Mouse (Mus musculus) testis, postnatal 10 days (tissue): Measurements from ENCODE around the gene Atxn7l3.

Experiments
- DNase-seq: peaks from one replicate; pipeline ENCODE4 v3.0.0; 2021; ENCODE audit warnings: low spot score

Gene Atxn7l3

GRCm38 (mm10) chr11:102296491-102297472 is at the start of gene Atxn7l3:
TSS of gene Atxn7l3 (minus strand) at chr11:102296631.
- DNase-seq = peak; percentile 98

- no peak for DNase-seq
These were observed 48.0 kb upstream of the Atxn7l3 start for GRCm38 (mm10) chr11:102344458-102344857.

GRCm38 (mm10) chr11:102342742-102343141 is 46.3 kb upstream of the Atxn7l3 start:
- no peak for DNase-seq

GRCm38 (mm10) chr11:102341101-102341500 is 44.7 kb upstream of the Atxn7l3 start:
- no peak for DNase-seq

- DNase-seq = no peak
These were observed 43.2 kb upstream of the Atxn7l3 start for GRCm38 (mm10) chr11:102339624-102340023.

GRCm38 (mm10) chr11:102339195-102339594 is 42.8 kb upstream of the Atxn7l3 start:
- no peak for DNase-seq

- peak; percentile 57 for DNase-seq
These were observed 42.1 kb upstream of the Atxn7l3 start for GRCm38 (mm10) chr11:102338561-102338960.

- DNase-seq = no peak
These were observed 41.5 kb upstream of the Atxn7l3 start for GRCm38 (mm10) chr11:102337921-102338320.

- DNase-seq = no peak
These were observed 39.8 kb upstream of the Atxn7l3 start for GRCm38 (mm10) chr11:102336191-102336590.

GRCm38 (mm10) chr11:102334973-102335700 is 38.7 kb upstream of the Atxn7l3 start:
- DNase-seq = no peak

GRCm38 (mm10) chr11:102334010-102334409 is 37.6 kb upstream of the Atxn7l3 start:
- DNase-seq = no peak

- no peak for DNase-seq
These were observed 36.6 kb upstream of the Atxn7l3 start for GRCm38 (mm10) chr11:102333061-102333460.

GRCm38 (mm10) chr11:102331806-102332205 is 35.4 kb upstream of the Atxn7l3 start:
- DNase-seq = no peak

- no peak for DNase-seq
These were observed 33.6 kb upstream of the Atxn7l3 start for GRCm38 (mm10) chr11:102330039-102330438.

- DNase-seq = no peak
These were observed 33.1 kb upstream of the Atxn7l3 start for GRCm38 (mm10) chr11:102329518-102329917.

GRCm38 (mm10) chr11:102327839-102328238 is 31.4 kb upstream of the Atxn7l3 start:
- no peak for DNase-seq

GRCm38 (mm10) chr11:102327250-102327649 is 30.8 kb upstream of the Atxn7l3 start:
- no peak for DNase-seq

- DNase-seq = no peak
These were observed 27.1 kb upstream of the Atxn7l3 start for GRCm38 (mm10) chr11:102323516-102323915.

GRCm38 (mm10) chr11:102321931-102322330 is 25.5 kb upstream of the Atxn7l3 start:
- DNase-seq = no peak

GRCm38 (mm10) chr11:102320686-102321005 is 24.2 kb upstream of the Atxn7l3 start:
- peak; percentile 82 for DNase-seq

GRCm38 (mm10) chr11:102319941-102320685 is 23.7 kb upstream of the Atxn7l3 start:
- DNase-seq = peak; percentile 83

- peak; percentile 87 for DNase-seq
These were observed 23.0 kb upstream of the Atxn7l3 start, which contains the start of gene Ubtf for GRCm38 (mm10) chr11:102319410-102319792. TSS of gene Ubtf (minus strand) at chr11:102319742.
